Mouse (Mus musculus): Measurements from ENCODE around the gene Cd28. TPM values are rescaled to one million over a fixed set of nuclear protein-coding genes. Genes with fewer than 3 reads are reported as not detected.
A peak's percentile ranks its signal among the peaks of the same experiment; 100 is the strongest.
"Not testable (repeated sequence)": the region's sequence is repeated elsewhere in the genome, so short reads cannot be mapped to it uniquely, and the experiment has no call there.

Gene Cd28
- polyA plus RNA-seq, 1 experiment = not detected

DNA sequence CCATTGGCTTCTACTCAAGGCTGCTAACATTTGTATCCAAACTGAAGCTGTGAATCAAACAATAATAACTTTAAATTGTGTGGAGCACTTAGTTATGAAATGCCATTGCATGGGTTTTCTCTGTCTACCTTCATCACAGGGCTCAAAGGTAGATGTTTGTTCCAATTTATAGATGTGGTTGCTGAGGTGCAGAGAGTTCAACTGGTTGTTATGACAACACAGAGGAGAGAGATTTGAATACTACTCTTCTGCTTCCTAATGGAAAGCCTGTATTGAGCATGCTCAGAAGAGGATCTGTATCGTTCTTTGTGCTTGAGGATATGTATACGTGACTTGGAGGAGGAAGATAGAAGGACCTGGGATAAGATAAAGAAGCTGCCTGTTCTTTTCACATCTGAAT is 96.8 kb downstream of the Cd28 start:
- Histone ChIP-seq H3K36me3 (ENCODE audit: control insufficient read depth, insufficient read depth, low read length, poor library complexity, severe bottlenecking) (no peaks in the 10 kb centered on the region), H3K27me3 (ENCODE audit: control insufficient read depth, insufficient read depth, low read length, poor library complexity, severe bottlenecking) (no peaks in the 10 kb centered on the region), H3K9me3 (replicated peaks; ENCODE audit: control insufficient read depth, insufficient read depth, low read length, poor library complexity, severe bottlenecking) (no peaks in the 10 kb centered on the region), H3K27ac (ENCODE audit: insufficient read depth, low read length) (no peak overlapping the region), H3K4me1 (ENCODE audit: control insufficient read depth, insufficient read depth, low read length) (no peaks in the 10 kb centered on the region), H3K4me3 (ENCODE audit: low read depth, low read length) (no peak overlapping the region), H3K9ac (ENCODE audit: low read depth, poor library complexity, severe bottlenecking) (no peak overlapping the region)
- no peak for TF ChIP-seq CTCF (IDR thresholded peaks at IDR 0.05; ENCODE audit: low read depth, low read length)
- TF ChIP-seq POLR2A (IDR thresholded peaks at IDR 0.05; ENCODE audit: insufficient read depth, low read length) = no peak
- TF ChIP-seq EP300 (IDR thresholded peaks at IDR 0.05; ENCODE audit: insufficient read depth, low read depth, low read length) = no peak

DNA sequence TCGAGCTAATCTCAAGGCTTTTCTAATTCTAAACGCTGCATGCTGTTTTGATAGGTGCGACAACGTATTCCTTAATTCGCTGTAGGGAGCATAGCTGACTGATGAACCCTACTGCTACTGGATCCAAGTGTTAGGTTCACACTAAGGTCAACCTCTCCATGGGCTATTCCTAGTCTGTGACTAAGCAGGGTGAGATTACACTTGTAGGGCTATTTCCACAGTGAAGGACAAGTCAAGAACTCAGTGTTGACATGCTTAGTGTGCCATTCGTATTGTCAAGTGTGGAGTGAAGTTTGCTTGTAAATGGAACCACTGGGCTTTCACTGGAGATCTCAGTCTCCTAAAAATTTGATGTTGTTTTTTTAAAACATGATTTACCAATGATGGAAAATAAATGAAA is 99.3 kb downstream of the Cd28 start:
- Histone ChIP-seq H3K27ac (ENCODE audit: insufficient read depth, low read length) (no peak overlapping the region), H3K9me3 (replicated peaks; ENCODE audit: control insufficient read depth, insufficient read depth, low read length, poor library complexity, severe bottlenecking) (no peaks in the 10 kb centered on the region), H3K36me3 (ENCODE audit: control insufficient read depth, insufficient read depth, low read length, poor library complexity, severe bottlenecking) (no peaks in the 10 kb centered on the region), H3K4me1 (ENCODE audit: control insufficient read depth, insufficient read depth, low read length) (no peaks in the 10 kb centered on the region), H3K27me3 (ENCODE audit: control insufficient read depth, insufficient read depth, low read length, poor library complexity, severe bottlenecking) (no peaks in the 10 kb centered on the region), H3K4me3 (ENCODE audit: low read depth, low read length) (no peak overlapping the region), H3K9ac (ENCODE audit: low read depth, poor library complexity, severe bottlenecking) (no peak overlapping the region)
- TF ChIP-seq CTCF (IDR thresholded peaks at IDR 0.05; ENCODE audit: low read depth, low read length) (no peak), EP300 (IDR thresholded peaks at IDR 0.05; ENCODE audit: insufficient read depth, low read depth, low read length) (no peak), POLR2A (IDR thresholded peaks at IDR 0.05; ENCODE audit: insufficient read depth, low read length) (no peak)

DNA sequence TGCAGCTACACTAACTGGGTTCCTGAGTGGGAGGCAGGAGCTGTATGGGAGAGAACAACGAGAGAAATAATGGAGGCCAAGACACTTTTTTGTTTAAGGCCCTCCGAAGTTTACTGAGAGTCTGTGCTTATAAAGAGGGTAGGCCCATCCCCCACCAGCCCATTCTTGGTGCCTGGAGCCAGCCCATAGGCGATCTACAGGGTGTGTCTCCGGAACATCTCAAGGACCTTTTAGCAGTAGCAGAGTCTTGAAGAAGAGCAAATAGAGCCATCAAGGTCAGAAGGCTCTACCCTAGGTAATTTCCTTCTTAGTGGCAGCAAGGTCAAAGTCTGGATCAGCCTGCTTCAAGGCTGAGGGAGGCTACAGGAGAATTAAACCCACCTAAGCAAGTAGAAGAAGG is 101.9 kb downstream of the Cd28 start:
- H3K27ac ChIP-seq (ENCODE audit: insufficient read depth, low read length); H3K9me3 ChIP-seq (replicated peaks; ENCODE audit: control insufficient read depth, insufficient read depth, low read length, poor library complexity, severe bottlenecking); H3K27me3 ChIP-seq (ENCODE audit: control insufficient read depth, insufficient read depth, low read length, poor library complexity, severe bottlenecking); H3K9ac ChIP-seq (ENCODE audit: low read depth, poor library complexity, severe bottlenecking); H3K36me3 ChIP-seq (ENCODE audit: control insufficient read depth, insufficient read depth, low read length, poor library complexity, severe bottlenecking); H3K4me1 ChIP-seq (ENCODE audit: control insufficient read depth, insufficient read depth, low read length); H3K4me3 ChIP-seq (ENCODE audit: low read depth, low read length): not testable (repeated sequence)
- TF ChIP-seq EP300 (IDR thresholded peaks at IDR 0.05; ENCODE audit: insufficient read depth, low read depth, low read length) = peak; percentile 72

DNA sequence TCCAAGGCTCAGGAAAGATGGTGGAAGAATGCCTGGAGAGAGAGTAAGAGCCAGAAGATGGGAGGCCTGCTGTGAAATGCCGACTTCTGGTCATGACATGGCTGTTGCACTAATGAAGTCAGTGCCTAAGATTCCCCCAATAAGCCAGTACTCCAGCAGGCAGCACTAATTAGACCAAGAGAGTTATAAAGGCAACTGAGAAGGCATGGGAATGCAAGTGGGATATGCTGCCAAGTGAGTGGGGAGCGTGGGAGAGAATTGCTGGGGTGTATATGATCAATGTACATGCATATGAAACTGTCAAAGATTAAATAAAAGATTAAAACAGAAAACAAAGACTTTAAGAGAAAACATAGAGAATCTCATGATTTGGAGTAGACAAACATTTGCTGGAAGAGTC is 103.4 kb downstream of the Cd28 start:
- Histone ChIP-seq H3K36me3 (ENCODE audit: control insufficient read depth, insufficient read depth, low read length, poor library complexity, severe bottlenecking) (no peaks in the 10 kb centered on the region), H3K27ac (ENCODE audit: insufficient read depth, low read length) (no peak overlapping the region), H3K27me3 (ENCODE audit: control insufficient read depth, insufficient read depth, low read length, poor library complexity, severe bottlenecking) (no peaks in the 10 kb centered on the region), H3K4me1 (ENCODE audit: control insufficient read depth, insufficient read depth, low read length) (no peaks in the 10 kb centered on the region), H3K9ac (ENCODE audit: low read depth, poor library complexity, severe bottlenecking) (no peak overlapping the region), H3K4me3 (ENCODE audit: low read depth, low read length) (no peak overlapping the region), H3K9me3 (replicated peaks; ENCODE audit: control insufficient read depth, insufficient read depth, low read length, poor library complexity, severe bottlenecking) (no peaks in the 10 kb centered on the region)
- TF ChIP-seq POLR2A (IDR thresholded peaks at IDR 0.05; ENCODE audit: insufficient read depth, low read length) (no peak), EP300 (IDR thresholded peaks at IDR 0.05; ENCODE audit: insufficient read depth, low read depth, low read length) (no peak), CTCF (IDR thresholded peaks at IDR 0.05; ENCODE audit: low read depth, low read length) (no peak)

DNA sequence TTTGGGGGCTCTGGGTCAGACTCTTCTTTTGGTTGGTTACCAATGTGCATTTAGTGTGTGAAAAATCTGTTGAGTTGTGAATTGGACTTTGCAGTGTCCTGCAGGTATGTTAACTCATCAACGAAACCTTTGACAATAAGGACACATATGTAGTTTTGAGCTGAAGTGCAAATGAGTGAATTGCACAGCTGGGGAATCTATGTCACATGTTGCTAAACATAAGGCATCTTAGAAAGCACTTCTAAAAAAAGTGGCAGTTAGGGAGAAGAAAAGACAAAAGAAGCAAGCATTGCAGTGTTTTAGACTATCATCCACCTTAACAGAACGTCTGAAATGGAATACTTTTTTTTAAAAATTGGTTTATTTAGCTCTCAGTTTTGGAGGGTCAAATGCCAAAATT is 104.4 kb downstream of the Cd28 start:
- peaks cover 1% of the 10 kb centered on the region for H3K4me1 ChIP-seq (ENCODE audit: control insufficient read depth, insufficient read depth, low read length)
- H3K9ac ChIP-seq (ENCODE audit: low read depth, poor library complexity, severe bottlenecking) = no peak overlapping the region
- H3K27me3 ChIP-seq (ENCODE audit: control insufficient read depth, insufficient read depth, low read length, poor library complexity, severe bottlenecking) = no peaks in the 10 kb centered on the region
- no peaks in the 10 kb centered on the region for H3K9me3 ChIP-seq (replicated peaks; ENCODE audit: control insufficient read depth, insufficient read depth, low read length, poor library complexity, severe bottlenecking)
- no peak overlapping the region for H3K4me3 ChIP-seq (ENCODE audit: low read depth, low read length)
- TF ChIP-seq EP300 (IDR thresholded peaks at IDR 0.05; ENCODE audit: insufficient read depth, low read depth, low read length) = no peak
- TF ChIP-seq POLR2A (IDR thresholded peaks at IDR 0.05; ENCODE audit: insufficient read depth, low read length) = no peak
- no peak for TF ChIP-seq CTCF (IDR thresholded peaks at IDR 0.05; ENCODE audit: low read depth, low read length)
- H3K27ac ChIP-seq (ENCODE audit: insufficient read depth, low read length) = no peak overlapping the region
- H3K36me3 ChIP-seq (ENCODE audit: control insufficient read depth, insufficient read depth, low read length, poor library complexity, severe bottlenecking) = no peaks in the 10 kb centered on the region

DNA sequence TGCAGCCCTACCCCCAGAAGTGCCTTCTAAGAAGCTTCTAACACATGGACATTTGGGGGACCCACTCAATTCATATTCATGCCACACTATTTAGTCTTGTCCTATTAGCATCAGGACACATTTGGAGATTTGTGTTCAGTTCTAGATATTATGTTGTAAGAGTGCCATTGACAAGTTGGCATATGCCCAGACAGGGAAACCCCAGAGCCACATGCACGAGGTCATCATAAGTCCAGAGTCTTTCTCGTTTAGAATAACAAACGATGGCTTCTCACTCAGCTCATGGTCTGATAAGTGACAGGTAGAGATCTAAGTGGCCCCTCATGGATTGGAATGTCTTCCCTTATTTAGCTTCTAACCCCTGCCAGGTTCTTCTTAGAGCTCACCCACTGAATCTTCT is 105.0 kb downstream of the Cd28 start:
- H3K9me3 ChIP-seq (replicated peaks; ENCODE audit: control insufficient read depth, insufficient read depth, low read length, poor library complexity, severe bottlenecking) = no peaks in the 10 kb centered on the region
- H3K27ac ChIP-seq (ENCODE audit: insufficient read depth, low read length) = no peak overlapping the region
- H3K4me3 ChIP-seq (ENCODE audit: low read depth, low read length) = no peak overlapping the region
- no peak for TF ChIP-seq EP300 (IDR thresholded peaks at IDR 0.05; ENCODE audit: insufficient read depth, low read depth, low read length)
- no peak for TF ChIP-seq POLR2A (IDR thresholded peaks at IDR 0.05; ENCODE audit: insufficient read depth, low read length)
- TF ChIP-seq CTCF (IDR thresholded peaks at IDR 0.05; ENCODE audit: low read depth, low read length) = no peak
- H3K9ac ChIP-seq (ENCODE audit: low read depth, poor library complexity, severe bottlenecking) = no peak overlapping the region
- H3K27me3 ChIP-seq (ENCODE audit: control insufficient read depth, insufficient read depth, low read length, poor library complexity, severe bottlenecking) = no peaks in the 10 kb centered on the region
- H3K36me3 ChIP-seq (ENCODE audit: control insufficient read depth, insufficient read depth, low read length, poor library complexity, severe bottlenecking) = no peaks in the 10 kb centered on the region
- H3K4me1 ChIP-seq (ENCODE audit: control insufficient read depth, insufficient read depth, low read length) = peaks cover 1% of the 10 kb centered on the region

Other genes with a start within 250 kb of the Cd28 start
- 52.8 and 54.2 TPM in 2 replicates for gene Raph1, start 149.7 kb upstream of the Cd28 start, polyA plus RNA-seq (2011; ENCODE audit: insufficient read depth, insufficient read length, low read depth, missing spikeins)
- gene Ctla4, start 170.2 kb downstream of the Cd28 start, polyA plus RNA-seq (2011; ENCODE audit: insufficient read depth, insufficient read length, low read depth, missing spikeins) = not detected in 2 replicates

All from ES-Bruce4 (cell line).